Mouse (Mus musculus) lung, postnatal 0 days (tissue): ENCODE results near the gene Gm20388.

Experiments used
- CTCF ChIP-seq: IDR thresholded peaks from 2 replicates; pipeline ENCODE4 v1.5.1; 2016; ENCODE audit warnings: antibody characterized with exemption, mild to moderate bottlenecking
- EP300 ChIP-seq: IDR thresholded peaks from 2 replicates; pipeline ENCODE4 v1.6.1; 2016; ENCODE audit warnings: antibody characterized with exemption, mild to moderate bottlenecking, control low read depth

DNA sequence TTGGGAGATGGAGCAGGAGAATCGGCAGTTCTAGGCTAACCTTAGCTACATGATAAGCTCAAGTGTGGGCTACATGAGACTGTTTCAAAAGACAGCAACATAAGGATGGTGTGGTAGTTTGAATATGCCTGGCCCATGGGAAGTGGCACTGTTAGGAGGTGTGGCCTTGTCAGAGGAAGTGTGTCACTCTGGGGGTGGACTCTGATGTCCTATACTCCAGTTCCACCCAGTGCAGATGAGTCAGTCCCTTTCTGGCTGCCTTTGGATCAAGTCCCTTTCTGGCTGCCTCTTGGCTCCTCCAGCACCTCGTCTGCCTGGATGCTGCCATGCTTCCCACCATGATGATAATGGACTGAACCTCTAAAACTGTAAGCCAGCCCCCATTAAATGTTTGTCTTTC, 3382.1 kb downstream of the Gm20388 start:
- TF ChIP-seq EP300 = no peak
- TF ChIP-seq CTCF = no peak
